Mouse (Mus musculus) heart, embryonic 13.5 days (tissue): Measurements from ENCODE around the gene Gm20807. TPM values are rescaled to one million over a fixed set of nuclear protein-coding genes. Genes with fewer than 3 reads are reported as not detected.
"Not testable (repeated sequence)": the region's sequence is repeated elsewhere in the genome, so short reads cannot be mapped to it uniquely, and the experiment has no call there.

Source experiments
- ATAC-seq: fragments of 200-750 bp; cut with Nextera tagmentation; 2 replicates; pipeline ENCODE4 v1.8.0; 2017; ENCODE audit warnings: moderate TSS enrichment; ENCODE audit not compliant: insufficient number of reproducible peaks, low FRiP score, low TSS enrichment; ENCODE audit errors: extremely low read depth
- H3K27ac ChIP-seq: fragments of 300-500 bp; sonication (generic); replicated peaks from 2 replicates; pipeline ENCODE4 v1.5.1; 2015; ENCODE audit warnings: moderate library complexity, mild to moderate bottlenecking, inconsistent platforms
- H3K27me3 ChIP-seq: fragments of 300-500 bp; sonication (generic); replicated peaks from 2 replicates; pipeline ENCODE4 v1.6.1; 2015; ENCODE audit warnings: mild to moderate bottlenecking, inconsistent platforms
- H3K36me3 ChIP-seq: fragments of 300-500 bp; sonication (generic); 2 replicates; pipeline ENCODE4 v1.6.1; 2015; ENCODE audit warnings: mild to moderate bottlenecking, inconsistent platforms
- H3K4me1 ChIP-seq: fragments of 300-500 bp; sonication (generic); 2 replicates; pipeline ENCODE4 v1.6.1; 2015; ENCODE audit warnings: inconsistent platforms
- H3K4me2 ChIP-seq: fragments of 300-500 bp; sonication (generic); 2 replicates; pipeline ENCODE4 v1.6.1; 2015; ENCODE audit warnings: inconsistent platforms, mild to moderate bottlenecking, moderate library complexity
- H3K4me3 ChIP-seq: fragments of 300-500 bp; sonication (generic); 2 replicates; pipeline ENCODE4 v1.5.1; 2015; ENCODE audit warnings: moderate library complexity, mild to moderate bottlenecking, inconsistent platforms
- H3K9ac ChIP-seq: fragments of 300-500 bp; sonication (generic); 2 replicates; pipeline ENCODE4 v1.6.1; 2015; ENCODE audit warnings: inconsistent platforms, mild to moderate bottlenecking, moderate library complexity
- H3K9me3 ChIP-seq: fragments of 300-500 bp; sonication (generic); 2 replicates; pipeline ENCODE4 v1.6.1; 2016; ENCODE audit warnings: inconsistent platforms
- polyA plus RNA-seq: library from polyadenylated mRNA; unstranded; fragments of >200 nt; fragmentation: Nextera tagmentation; extraction: Ambion mirVana; gene quantifications from 2 replicates; pipeline ENCODE4 v1.2.1, GENCODE M21; 2015

The Gm20807 gene
- not detected in 2 replicates for polyA plus RNA-seq

DNA sequence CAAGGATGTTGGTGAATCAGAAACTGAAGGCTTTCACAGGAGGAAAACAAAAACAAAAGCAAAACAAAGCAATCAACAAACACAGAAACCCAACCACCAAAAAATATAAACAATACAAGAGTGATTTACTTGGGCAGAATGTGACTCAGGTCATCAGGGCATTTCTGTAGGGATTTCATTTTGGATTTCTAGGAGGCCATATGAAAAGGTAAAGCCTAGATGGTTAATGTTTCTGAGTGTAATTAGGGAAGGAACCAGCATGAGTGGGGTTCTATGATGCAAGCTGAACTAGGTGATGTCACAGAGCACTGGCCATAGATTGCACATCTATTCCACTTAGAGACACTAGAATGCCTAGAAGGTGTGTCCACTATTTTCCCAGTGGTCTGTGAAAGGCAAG is at the start of gene Gm20807:
TSS of gene Gm20807 (plus strand) at position 301 of the 400 bp plus-strand sequence.
- H3K4me3 ChIP-seq, H3K27me3 ChIP-seq, H3K36me3 ChIP-seq, H3K9me3 ChIP-seq, H3K27ac ChIP-seq, H3K4me1 ChIP-seq, H3K4me2 ChIP-seq, ATAC-seq, H3K9ac ChIP-seq: not testable (repeated sequence)

Other genes starting within 250 kb of the Gm20807 start
- gene Gm21891, start 90.6 kb downstream of the Gm20807 start, polyA plus RNA-seq: not detected in 2 replicates
- not detected in 2 replicates for gene Gm21425, start 119.1 kb downstream of the Gm20807 start, polyA plus RNA-seq
- gene Gm21828, start 181.0 kb downstream of the Gm20807 start, polyA plus RNA-seq: not detected in 2 replicates
- gene Gm21440, start 209.5 kb downstream of the Gm20807 start, polyA plus RNA-seq: not detected in 2 replicates
- not detected in 2 replicates for gene Gm21454, start 209.6 kb downstream of the Gm20807 start, polyA plus RNA-seq